Mouse (Mus musculus) brown adipose tissue, adult 24 weeks (tissue): ENCODE data around the gene Gm10762. TPM values are rescaled to one million over a fixed set of nuclear protein-coding genes. Genes with fewer than 3 reads are reported as not detected.

ENCODE experiments used
- H3K27ac ChIP-seq: fragments of 200-500 bp; replicated peaks from 2 replicates; pipeline ENCODE4 v1.5.1; 2012; ENCODE audit warnings: low read depth, mild to moderate bottlenecking, low read length
- H3K4me1 ChIP-seq: fragments of 200-500 bp; 2 replicates; pipeline ENCODE4 v1.6.1; 2012; ENCODE audit warnings: low read length, mixed read lengths; ENCODE audit not compliant: control insufficient read depth, insufficient read depth, insufficient read length
- H3K4me3 ChIP-seq: fragments of 200-500 bp; 2 replicates; pipeline ENCODE4 v1.5.1; 2012; ENCODE audit warnings: low read depth, mild to moderate bottlenecking, low read length, moderate library complexity; ENCODE audit not compliant: insufficient read depth
- polyA plus RNA-seq: library from polyadenylated mRNA; stranded (reverse); fragments of >200 nt; gene quantifications from 2 replicates; pipeline ENCODE4 v1.2.4, GENCODE M21; 2012; ENCODE audit not compliant: missing spikeins, insufficient read depth, insufficient read length

Gene Gm10762
- polyA plus RNA-seq, 1 experiment = 13.5 TPM

DNA sequence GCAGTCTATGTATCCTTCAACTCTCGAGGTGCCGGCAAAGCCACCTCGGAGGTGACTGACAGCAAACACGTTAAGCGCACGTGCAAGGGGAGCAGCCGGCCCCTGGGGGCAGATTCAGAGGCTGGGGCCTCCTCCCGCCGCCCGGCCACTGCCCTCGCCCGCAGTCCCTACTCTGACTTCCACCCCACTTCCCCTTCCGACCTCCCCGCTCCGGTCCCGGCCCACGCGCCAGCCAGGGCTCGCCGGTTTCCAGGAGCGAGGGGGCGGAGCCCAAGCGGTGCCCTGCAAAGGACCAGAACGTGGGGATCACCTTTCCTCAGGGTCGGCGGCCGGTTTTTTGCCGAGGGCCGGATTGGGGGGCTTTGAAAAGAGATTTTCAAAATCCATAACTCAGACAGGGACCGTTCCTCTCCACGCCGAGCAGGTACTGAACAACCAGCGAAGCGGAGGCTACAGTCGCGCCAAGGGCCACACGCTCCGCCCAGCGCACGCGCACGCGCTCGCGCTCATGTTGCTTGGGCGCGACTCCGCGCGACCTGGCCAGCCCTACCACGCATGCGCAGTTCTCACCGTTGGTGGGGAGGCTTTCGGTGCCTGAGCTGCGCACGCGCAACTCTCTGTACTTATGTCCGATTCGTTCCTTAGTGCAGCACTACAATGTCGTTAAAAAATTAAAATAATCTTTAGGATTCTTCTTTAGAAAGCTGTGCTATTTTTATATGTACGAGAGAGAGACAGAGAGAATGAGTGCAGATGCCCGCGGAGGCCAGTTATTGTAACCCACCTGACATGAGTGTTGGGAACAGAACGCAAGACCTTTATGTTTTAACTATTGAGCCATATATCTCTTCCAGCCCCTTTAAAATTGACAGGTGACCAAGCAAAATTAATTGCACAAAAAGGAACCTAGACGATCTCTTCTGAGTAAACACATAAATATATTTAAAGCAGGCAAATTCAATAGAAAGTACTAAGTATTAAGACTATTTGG is 23.7 kb downstream of the Gm10762 start, which contains the start of gene Zc3h8:
Zc3h8 (minus strand) TSS at position 540 of the 991 bp plus-strand sequence.
- Histone ChIP-seq H3K4me1 (no peaks in the 10 kb centered on the region), H3K27ac (peak within 1 kb of the TSS; percentile 52), H3K4me3 (peak within 1 kb of the TSS; percentile 70)

DNA sequence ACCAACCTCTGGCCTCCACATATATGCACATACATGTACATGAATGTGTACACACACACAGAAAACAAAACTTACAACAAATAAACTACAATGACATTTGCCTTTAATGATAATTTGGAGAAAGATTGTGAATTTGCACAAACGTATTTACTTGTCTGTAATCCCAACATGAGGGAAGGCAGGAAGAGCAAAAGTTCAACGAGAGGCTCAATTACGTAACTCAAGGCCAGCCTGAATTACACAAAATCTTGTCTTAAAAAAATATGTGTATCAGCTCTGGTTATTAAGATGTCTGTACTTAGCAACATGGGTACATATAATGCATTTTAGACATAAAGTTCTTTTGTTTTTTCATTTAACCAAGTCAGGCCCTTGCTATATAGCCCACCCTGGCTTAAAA is 31.3 kb downstream of the Gm10762 start:
- Histone ChIP-seq H3K4me3 (no peak overlapping the region), H3K27ac (no peak overlapping the region), H3K4me1 (no peaks in the 10 kb centered on the region)

DNA sequence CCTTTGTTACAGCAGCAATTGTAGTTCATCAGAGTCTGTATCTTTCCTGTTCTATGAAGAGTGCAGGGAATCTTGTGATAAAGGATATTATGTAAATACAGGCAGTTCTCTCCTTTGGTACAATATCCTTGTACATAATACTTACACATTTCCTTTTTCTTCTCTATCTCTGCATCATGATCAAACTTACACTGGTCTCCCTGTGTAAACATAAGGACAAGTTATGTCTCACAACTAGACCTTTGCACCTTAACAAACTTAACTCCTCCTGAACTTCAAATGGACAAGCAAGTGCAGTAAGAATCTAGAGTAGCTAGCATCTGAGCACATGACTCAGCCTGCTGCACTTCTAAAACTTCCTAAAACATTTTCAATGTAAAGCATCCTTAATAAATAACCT is 36.8 kb downstream of the Gm10762 start:
- Histone ChIP-seq H3K4me3 (no peak overlapping the region), H3K4me1 (no peaks in the 10 kb centered on the region), H3K27ac (no peak overlapping the region)

- no peak overlapping the region for H3K27ac ChIP-seq
- H3K4me3 ChIP-seq = no peak overlapping the region
- H3K4me1 ChIP-seq = no peaks in the 10 kb centered on the region
Measured at GRCm38 (mm10) chr2:128928446-128928845, 39.1 kb downstream of the Gm10762 start.

GRCm38 (mm10) chr2:128924799-128925198 is 42.7 kb downstream of the Gm10762 start:
- no peak overlapping the region for H3K27ac ChIP-seq
- H3K4me3 ChIP-seq = no peak overlapping the region
- no peaks in the 10 kb centered on the region for H3K4me1 ChIP-seq

Other genes starting within 250 kb of the Gm10762 start
- gene Tmem87b, start 149.6 kb downstream of the Gm10762 start, polyA plus RNA-seq = 12.9 and 13.7 TPM in 2 replicates
- 1.7 and 2.5 TPM in 2 replicates for gene Fbln7, start 104.7 kb downstream of the Gm10762 start, polyA plus RNA-seq
- gene Zc3h8, start 23.6 kb downstream of the Gm10762 start, polyA plus RNA-seq = 5.8 and 8.0 TPM in 2 replicates
- gene Zc3h6, start 323 bp downstream of the Gm10762 start, polyA plus RNA-seq = 3.1 and 4.1 TPM in 2 replicates
- 0.25 TPM in 1 of 2 replicates, not detected in the other for gene Vinac1, start 80.4 kb upstream of the Gm10762 start, polyA plus RNA-seq
- gene Ttl, start 98.2 kb upstream of the Gm10762 start, polyA plus RNA-seq = 11.6 and 14.0 TPM in 2 replicates
- 2.7 and 3.5 TPM in 2 replicates for gene Polr1b, start 133.3 kb upstream of the Gm10762 start, polyA plus RNA-seq
- 19.6 and 20.1 TPM in 2 replicates for gene Chchd5, start 162.0 kb upstream of the Gm10762 start, polyA plus RNA-seq
- gene Slc20a1, start 231.0 kb upstream of the Gm10762 start, polyA plus RNA-seq = 5.6 and 7.3 TPM in 2 replicates